Mouse (Mus musculus) liver, embryonic 16.5 days (tissue): ENCODE measurements around the gene Pbx1. TPM values are rescaled to one million over a fixed set of nuclear protein-coding genes. Genes with fewer than 3 reads are reported as not detected.

Experiments used
- ATAC-seq: fragments of 200-750 bp; cut with Nextera tagmentation; 2 replicates; pipeline ENCODE4 v1.8.0; 2017; ENCODE audit warnings: low read depth, mild to moderate bottlenecking, moderate number of reproducible peaks, moderate library complexity
- H3K27ac ChIP-seq: fragments of 300-500 bp; sonication (generic); 2 replicates; pipeline ENCODE4 v1.5.1; 2014; ENCODE audit warnings: mild to moderate bottlenecking, low read length
- H3K27me3 ChIP-seq: fragments of 300-500 bp; sonication (generic); 2 replicates; pipeline ENCODE4 v1.6.1; 2014; ENCODE audit warnings: low read depth, low read length, mixed read lengths; ENCODE audit not compliant: control insufficient read depth, insufficient read depth
- H3K36me3 ChIP-seq: fragments of 300-500 bp; sonication (generic); 2 replicates; pipeline ENCODE4 v1.6.1; 2014; ENCODE audit warnings: mild to moderate bottlenecking; ENCODE audit not compliant: control insufficient read depth, insufficient read depth
- H3K4me1 ChIP-seq: fragments of 300-500 bp; sonication (generic); 2 replicates; pipeline ENCODE4 v1.6.1; 2014; ENCODE audit warnings: low read depth, low read length, mixed read lengths; ENCODE audit not compliant: control insufficient read depth
- H3K4me2 ChIP-seq: fragments of 300-500 bp; sonication (generic); 2 replicates; pipeline ENCODE4 v1.6.1; 2014; ENCODE audit warnings: low read depth, low read length, mixed read lengths
- H3K4me3 ChIP-seq: fragments of 300-500 bp; sonication (generic); 2 replicates; pipeline ENCODE4 v1.5.1; 2014; ENCODE audit warnings: low read depth, mild to moderate bottlenecking, low read length
- H3K9ac ChIP-seq: fragments of 300-500 bp; sonication (generic); 2 replicates; pipeline ENCODE4 v1.6.1; 2014; ENCODE audit warnings: low read depth, low read length
- H3K9me3 ChIP-seq: fragments of 300-500 bp; sonication (generic); replicated peaks from 2 replicates; pipeline ENCODE4 v1.6.1; 2016; ENCODE audit warnings: low read length; ENCODE audit not compliant: control insufficient read depth
- WGBS: fragments of 180-500 bp; shearing (Covaris S2); extraction: QIAGEN DNeasy Blood & Tissue Kit; methylation state at CpG from one replicate; pipeline ENCODE4 v1.1.7; 2014; ENCODE audit not compliant: insufficient replicate concordance; 5-methylcytosine and 5-hydroxymethylcytosine counted together
- polyA plus RNA-seq: library from polyadenylated mRNA; unstranded; fragments of >200 nt; fragmentation: Nextera tagmentation; extraction: Ambion mirVana; gene quantifications from 2 replicates; pipeline ENCODE4 v1.2.1, GENCODE M21; 2015

Pbx1 gene
- polyA plus RNA-seq, 1 experiment from 2014 or later: 2.1 TPM

DNA sequence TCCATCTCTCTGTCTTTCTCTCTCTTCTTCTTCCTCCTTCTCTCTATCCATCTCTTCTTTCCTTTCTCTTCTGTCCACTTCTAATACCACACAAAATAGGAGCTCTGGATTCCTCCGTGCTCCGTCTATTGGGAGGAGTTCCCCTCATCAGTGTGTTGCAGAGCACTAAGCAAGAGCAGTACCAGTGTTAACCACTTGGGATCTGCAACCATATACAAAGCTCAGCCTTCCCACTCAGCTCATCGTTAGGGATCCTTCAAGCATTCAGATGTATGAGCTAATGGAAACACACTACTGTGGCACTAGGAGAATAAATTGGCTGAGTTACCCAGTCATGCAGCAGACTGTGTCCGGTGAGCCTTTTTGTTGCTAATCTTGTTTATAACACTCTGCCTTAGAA lies 314.7 kb downstream of the Pbx1 start:
- Histone ChIP-seq H3K27me3 (no peaks in the 10 kb centered on the region), H3K36me3 (no peaks in the 10 kb centered on the region), H3K4me3 (no peak overlapping the region), H3K9me3 (no peaks in the 10 kb centered on the region), H3K27ac (no peak overlapping the region), H3K4me2 (no peak overlapping the region), H3K4me1 (no peaks in the 10 kb centered on the region), H3K9ac (no peak overlapping the region)
- 68% methylated on average over 4 of the region's 4 CpGs for WGBS
- no peak for ATAC-seq

DNA sequence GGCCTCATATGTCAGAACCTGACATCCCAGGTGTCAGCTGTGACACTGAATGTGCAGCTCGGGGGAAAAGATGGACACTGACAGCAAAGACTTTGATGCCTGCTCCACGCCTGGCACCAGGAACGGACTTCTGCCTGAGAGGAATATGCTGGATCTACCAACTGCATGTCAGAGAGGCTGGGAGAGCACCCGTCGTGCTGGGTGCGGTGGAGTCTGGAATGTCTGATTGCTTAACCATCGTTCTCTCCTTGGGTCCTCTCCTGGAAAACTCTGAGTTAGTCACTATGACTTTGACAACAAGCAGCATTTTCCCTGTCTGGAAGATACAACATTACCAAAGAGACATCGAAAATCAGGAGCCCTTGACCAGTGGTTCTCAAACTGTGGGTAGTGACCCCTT lies 322.3 kb downstream of the Pbx1 start:
- WGBS: 68% methylated on average over 8 of the region's 8 CpGs
- ATAC-seq: no peak

DNA sequence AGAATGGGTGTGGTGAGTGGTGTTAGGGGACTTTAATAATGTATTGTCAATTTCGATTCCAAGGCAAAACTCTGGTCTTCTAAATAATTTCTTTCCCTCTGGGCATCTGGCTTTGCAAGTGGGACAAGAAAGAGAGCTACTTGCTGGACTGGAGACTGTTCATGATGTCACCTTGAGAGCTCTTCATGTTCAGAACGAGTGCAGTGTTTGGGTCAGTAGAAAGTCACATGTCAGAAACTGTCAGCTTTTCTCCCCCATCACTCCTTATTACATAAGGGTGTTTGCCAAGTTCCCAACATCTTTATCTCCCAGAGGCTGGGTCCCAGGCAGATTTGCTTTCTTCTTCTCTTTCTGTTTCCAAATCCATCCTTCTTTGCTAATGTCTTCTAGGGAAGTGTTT lies 328.2 kb downstream of the Pbx1 start:
- H3K4me2 ChIP-seq: no peak overlapping the region
- H3K36me3 ChIP-seq: no peaks in the 10 kb centered on the region
- H3K27me3 ChIP-seq: no peaks in the 10 kb centered on the region
- H3K9ac ChIP-seq: no peak overlapping the region
- H3K9me3 ChIP-seq: no peaks in the 10 kb centered on the region
- no peak for ATAC-seq
- no peak overlapping the region for H3K4me3 ChIP-seq
- WGBS: 35% methylated on average over 2 of the region's 2 CpGs
- no peak overlapping the region for H3K27ac ChIP-seq
- no peaks in the 10 kb centered on the region for H3K4me1 ChIP-seq

More for the DNA sequence above, 322.3 kb downstream of the Pbx1 start:
- Histone ChIP-seq H3K36me3 (no peaks in the 10 kb centered on the region), H3K4me1 (no peaks in the 10 kb centered on the region), H3K27ac (no peak overlapping the region), H3K4me2 (no peak overlapping the region), H3K4me3 (no peak overlapping the region), H3K9me3 (no peaks in the 10 kb centered on the region), H3K9ac (no peak overlapping the region), H3K27me3 (no peaks in the 10 kb centered on the region)

DNA sequence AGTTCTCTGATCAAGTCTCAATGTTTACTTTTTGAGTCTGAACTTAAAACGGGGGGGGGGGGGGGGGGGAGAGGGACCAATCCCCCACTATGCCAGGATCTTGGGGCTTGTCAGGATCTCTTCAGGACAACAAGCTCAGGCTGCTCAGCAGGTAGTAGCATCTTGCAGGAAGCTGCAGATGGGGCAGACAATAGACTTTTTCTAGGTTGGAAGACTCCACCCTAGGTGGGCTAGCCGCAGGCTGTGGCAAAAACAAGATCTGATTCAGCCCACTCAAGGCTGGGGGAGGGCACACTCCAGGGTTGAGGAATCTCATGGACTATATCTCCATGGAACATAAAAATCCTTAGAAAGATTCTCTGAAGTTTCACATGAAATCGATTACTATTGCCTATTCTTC lies 330.6 kb downstream of the Pbx1 start:
- Histone ChIP-seq H3K9ac (no peak overlapping the region), H3K27ac (no peak overlapping the region), H3K36me3 (no peaks in the 10 kb centered on the region), H3K9me3 (no peaks in the 10 kb centered on the region), H3K27me3 (no peaks in the 10 kb centered on the region), H3K4me1 (no peaks in the 10 kb centered on the region), H3K4me2 (no peak overlapping the region), H3K4me3 (no peak overlapping the region)
- 62% methylated on average over 3 of the region's 3 CpGs for WGBS
- no peak for ATAC-seq

DNA sequence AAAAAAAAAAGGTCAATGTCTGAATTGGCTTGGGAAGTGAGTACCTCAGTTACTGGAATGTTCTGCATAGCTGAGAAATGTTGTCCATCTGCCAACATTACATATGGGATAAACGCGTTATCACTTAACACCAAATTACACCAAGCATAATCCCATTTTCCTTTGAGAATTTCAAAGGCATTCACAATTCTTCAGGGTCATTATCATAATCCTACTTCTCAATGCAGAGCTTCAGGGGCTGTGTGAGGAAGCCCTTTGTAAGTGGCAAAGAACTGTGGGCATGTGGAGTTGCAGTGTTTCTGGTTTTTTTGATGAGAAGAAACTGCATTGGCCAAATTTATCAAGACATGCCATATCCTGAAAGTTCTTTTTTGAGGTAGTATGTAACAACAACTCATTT lies 333.3 kb downstream of the Pbx1 start:
- Histone ChIP-seq H3K27me3 (no peaks in the 10 kb centered on the region), H3K4me2 (no peak overlapping the region), H3K9ac (no peak overlapping the region), H3K4me3 (no peak overlapping the region), H3K4me1 (no peaks in the 10 kb centered on the region), H3K36me3 (no peaks in the 10 kb centered on the region), H3K27ac (no peak overlapping the region), H3K9me3 (no peaks in the 10 kb centered on the region)
- WGBS: 67% methylated on average over 2 of the region's 2 CpGs
- no peak for ATAC-seq

DNA sequence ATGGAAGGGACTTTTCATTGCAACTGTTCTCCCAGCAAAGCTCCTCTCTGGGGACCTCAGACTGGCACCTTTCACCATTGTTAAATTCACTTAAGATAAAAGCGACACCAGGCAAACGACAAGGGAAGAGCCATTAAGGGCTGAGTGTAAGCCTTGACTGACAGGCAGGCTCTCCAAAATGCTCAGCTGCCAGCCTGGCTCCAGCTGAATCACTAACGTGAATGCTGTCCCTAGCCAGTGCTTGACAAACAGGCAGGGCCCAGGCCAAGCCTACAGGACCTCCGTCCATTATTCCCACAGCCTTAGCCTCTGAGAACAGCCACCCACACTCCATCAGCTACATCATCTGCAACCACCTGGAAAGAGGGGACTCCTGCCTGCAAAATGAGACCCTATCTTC lies 337.4 kb downstream of the Pbx1 start:
- Histone ChIP-seq H3K4me3 (no peak overlapping the region), H3K9me3 (no peaks in the 10 kb centered on the region), H3K4me1 (no peaks in the 10 kb centered on the region), H3K4me2 (no peak overlapping the region), H3K36me3 (no peaks in the 10 kb centered on the region), H3K27me3 (no peaks in the 10 kb centered on the region), H3K27ac (no peak overlapping the region), H3K9ac (no peak overlapping the region)
- 33% methylated on average over 4 of the region's 4 CpGs for WGBS
- no peak for ATAC-seq

DNA sequence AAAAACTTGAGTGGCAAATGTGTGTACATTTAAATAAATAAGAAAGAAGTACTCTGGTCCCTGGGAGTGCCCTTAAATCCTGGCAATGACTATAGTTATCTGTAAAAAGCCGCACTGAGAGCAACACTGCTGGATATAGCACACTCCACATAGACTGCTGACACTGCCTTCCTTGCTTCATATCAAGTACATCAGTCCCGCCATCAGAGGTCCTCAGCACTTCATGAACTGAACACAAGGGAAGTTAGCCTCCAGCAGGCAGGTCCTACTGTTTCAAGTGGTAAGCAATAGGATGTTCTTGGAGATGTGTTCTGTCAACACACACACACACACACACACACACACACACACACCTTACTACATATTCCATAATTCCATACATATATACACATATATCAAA lies 339.0 kb downstream of the Pbx1 start:
- Histone ChIP-seq H3K9me3 (no peaks in the 10 kb centered on the region), H3K36me3 (no peaks in the 10 kb centered on the region), H3K4me1 (no peaks in the 10 kb centered on the region), H3K27ac (no peak overlapping the region), H3K4me2 (no peak overlapping the region), H3K27me3 (no peaks in the 10 kb centered on the region), H3K4me3 (no peak overlapping the region), H3K9ac (no peak overlapping the region)
- 45% methylated on average over 2 of the region's 2 CpGs for WGBS
- ATAC-seq: no peak

DNA sequence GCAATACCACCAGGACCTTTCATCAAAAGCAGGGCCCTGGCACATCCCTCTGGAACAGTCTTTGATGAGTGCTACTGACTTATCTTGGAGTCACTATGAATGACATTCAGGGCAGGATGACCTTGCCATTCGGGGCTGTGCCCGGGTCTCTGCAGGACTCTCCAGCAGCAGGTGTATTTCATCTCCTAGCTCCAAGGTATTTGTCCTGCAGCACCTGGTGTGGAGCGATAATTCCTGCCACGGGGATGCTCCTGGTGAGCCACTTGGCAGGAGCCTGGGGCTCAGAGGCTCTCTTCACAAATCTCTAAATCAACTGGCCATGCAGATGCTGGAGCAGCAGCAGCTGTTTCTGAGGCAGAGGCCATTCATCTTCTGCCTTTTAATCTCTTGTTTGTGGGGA lies 340.4 kb downstream of the Pbx1 start:
- no peak overlapping the region for H3K4me3 ChIP-seq
- WGBS: 52% methylated on average over 4 of the region's 4 CpGs

DNA sequence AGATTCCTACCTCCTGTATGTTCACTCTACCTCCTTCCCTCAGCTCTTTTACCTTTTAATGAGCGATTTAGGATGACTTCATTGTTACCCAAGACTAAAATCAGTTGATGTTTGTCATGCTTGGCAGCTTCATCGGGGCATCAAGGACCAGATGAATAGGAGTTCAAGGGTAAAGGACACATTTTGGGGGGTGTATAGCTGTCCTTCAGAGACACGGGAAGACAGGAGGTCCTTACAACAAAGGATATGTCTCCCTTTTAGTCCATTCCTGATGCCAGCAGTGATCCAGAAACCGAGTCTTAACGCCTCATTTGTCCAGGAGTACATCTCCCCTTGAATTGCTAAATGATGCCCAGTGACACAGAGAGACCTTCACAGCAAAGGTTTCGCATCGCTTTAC lies 343.4 kb downstream of the Pbx1 start:
- WGBS: 62% methylated on average over 7 of the region's 7 CpGs
- no peak for ATAC-seq
- Histone ChIP-seq H3K4me2 (no peak overlapping the region), H3K27me3 (no peaks in the 10 kb centered on the region), H3K9me3 (no peaks in the 10 kb centered on the region), H3K9ac (no peak overlapping the region), H3K4me1 (no peaks in the 10 kb centered on the region), H3K4me3 (no peak overlapping the region), H3K36me3 (no peaks in the 10 kb centered on the region), H3K27ac (no peak overlapping the region)

More for the DNA sequence above, 340.4 kb downstream of the Pbx1 start:
- Histone ChIP-seq H3K9me3 (no peaks in the 10 kb centered on the region), H3K36me3 (no peaks in the 10 kb centered on the region), H3K4me1 (no peaks in the 10 kb centered on the region), H3K9ac (no peak overlapping the region), H3K4me2 (no peak overlapping the region), H3K27ac (no peak overlapping the region), H3K27me3 (no peaks in the 10 kb centered on the region)
- ATAC-seq: no peak

DNA sequence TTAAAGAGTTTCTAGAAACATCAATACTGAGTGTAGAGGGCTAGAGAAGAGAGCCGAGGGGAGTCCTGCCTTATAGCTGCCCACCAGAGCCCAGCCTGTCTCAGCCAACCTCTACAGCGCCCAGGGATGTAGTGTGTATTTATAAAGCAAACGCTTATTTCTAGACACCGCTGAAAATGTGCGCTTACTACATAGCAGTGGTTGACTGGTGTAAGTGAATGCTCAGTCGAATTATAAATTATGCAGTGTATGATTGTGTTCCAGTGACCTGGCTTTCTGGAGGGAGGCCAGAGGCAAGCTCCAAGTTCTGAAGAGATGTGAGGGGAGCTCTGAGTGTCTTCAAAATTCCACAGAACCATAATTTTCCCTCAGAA lies 352.7 kb downstream of the Pbx1 start:
- Histone ChIP-seq H3K4me3 (no peak overlapping the region), H3K27me3 (no peaks in the 10 kb centered on the region), H3K9me3 (no peaks in the 10 kb centered on the region), H3K4me2 (no peak overlapping the region), H3K4me1 (no peaks in the 10 kb centered on the region), H3K36me3 (no peaks in the 10 kb centered on the region), H3K9ac (no peak overlapping the region), H3K27ac (no peak overlapping the region)
- ATAC-seq: no peak
- WGBS: 64% methylated on average over 6 of the region's 6 CpGs
